Mouse (Mus musculus) heart, embryonic 13.5 days (tissue): ENCODE data around the gene Zfp3. TPM values are rescaled to one million over a fixed set of nuclear protein-coding genes. Genes with fewer than 3 reads are reported as not detected.

ENCODE experiments used
- ATAC-seq: fragments of 200-750 bp; cut with Nextera tagmentation; 2 replicates; pipeline ENCODE4 v1.8.0; 2017; ENCODE audit warnings: moderate TSS enrichment; ENCODE audit not compliant: insufficient number of reproducible peaks, low FRiP score, low TSS enrichment; ENCODE audit errors: extremely low read depth
- H3K27ac ChIP-seq: fragments of 300-500 bp; sonication (generic); replicated peaks from 2 replicates; pipeline ENCODE4 v1.5.1; 2015; ENCODE audit warnings: moderate library complexity, mild to moderate bottlenecking, inconsistent platforms
- H3K27me3 ChIP-seq: fragments of 300-500 bp; sonication (generic); replicated peaks from 2 replicates; pipeline ENCODE4 v1.6.1; 2015; ENCODE audit warnings: mild to moderate bottlenecking, inconsistent platforms
- H3K36me3 ChIP-seq: fragments of 300-500 bp; sonication (generic); 2 replicates; pipeline ENCODE4 v1.6.1; 2015; ENCODE audit warnings: mild to moderate bottlenecking, inconsistent platforms
- H3K4me1 ChIP-seq: fragments of 300-500 bp; sonication (generic); 2 replicates; pipeline ENCODE4 v1.6.1; 2015; ENCODE audit warnings: inconsistent platforms
- H3K4me2 ChIP-seq: fragments of 300-500 bp; sonication (generic); 2 replicates; pipeline ENCODE4 v1.6.1; 2015; ENCODE audit warnings: inconsistent platforms, mild to moderate bottlenecking, moderate library complexity
- H3K4me3 ChIP-seq: fragments of 300-500 bp; sonication (generic); 2 replicates; pipeline ENCODE4 v1.5.1; 2015; ENCODE audit warnings: moderate library complexity, mild to moderate bottlenecking, inconsistent platforms
- H3K9ac ChIP-seq: fragments of 300-500 bp; sonication (generic); 2 replicates; pipeline ENCODE4 v1.6.1; 2015; ENCODE audit warnings: inconsistent platforms, mild to moderate bottlenecking, moderate library complexity
- H3K9me3 ChIP-seq: fragments of 300-500 bp; sonication (generic); 2 replicates; pipeline ENCODE4 v1.6.1; 2016; ENCODE audit warnings: inconsistent platforms
- WGBS: fragments of 180-500 bp; shearing (Covaris S2); methylation state at CpG from one replicate; pipeline ENCODE4 v1.1.7; 2015; ENCODE audit warnings: mixed read lengths; 5-methylcytosine and 5-hydroxymethylcytosine counted together
- polyA plus RNA-seq: library from polyadenylated mRNA; unstranded; fragments of >200 nt; fragmentation: Nextera tagmentation; extraction: Ambion mirVana; gene quantifications from 2 replicates; pipeline ENCODE4 v1.2.1, GENCODE M21; 2015

The Zfp3 gene
- polyA plus RNA-seq, 1 experiment from 2014 or later, result 8.3 TPM

DNA sequence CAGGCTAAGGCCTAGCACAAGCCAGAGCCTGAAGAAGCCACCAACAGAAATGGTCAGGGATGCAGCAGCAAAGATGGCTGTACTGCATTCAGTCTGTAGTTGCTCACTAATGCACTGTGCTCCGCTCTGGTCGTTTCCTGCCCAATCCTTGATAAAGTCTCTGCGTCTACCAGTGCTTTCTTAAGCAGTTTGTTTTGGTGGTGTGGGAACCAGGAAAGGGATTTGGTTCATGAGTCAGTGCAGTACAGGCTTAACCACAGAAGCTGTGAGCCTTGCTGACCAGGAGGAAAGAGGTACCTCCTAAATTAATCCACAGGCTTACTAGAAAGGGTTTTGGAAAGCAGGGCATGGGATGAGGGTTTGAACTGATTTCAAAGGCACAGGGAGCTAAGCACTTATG lies 44.1 kb downstream of the Zfp3 start:
- ATAC-seq, result no peak
- no peak overlapping the region for H3K9ac ChIP-seq
- no peaks in the 10 kb centered on the region for H3K36me3 ChIP-seq
- H3K27me3 ChIP-seq, result no peaks in the 10 kb centered on the region
- no peaks in the 10 kb centered on the region for H3K4me1 ChIP-seq
- no peak overlapping the region for H3K27ac ChIP-seq
- H3K9me3 ChIP-seq, result no peaks in the 10 kb centered on the region
- H3K4me2 ChIP-seq, result no peak overlapping the region
- H3K4me3 ChIP-seq, result no peak overlapping the region
- 57% methylated on average over 3 of the region's 3 CpGs for WGBS

DNA sequence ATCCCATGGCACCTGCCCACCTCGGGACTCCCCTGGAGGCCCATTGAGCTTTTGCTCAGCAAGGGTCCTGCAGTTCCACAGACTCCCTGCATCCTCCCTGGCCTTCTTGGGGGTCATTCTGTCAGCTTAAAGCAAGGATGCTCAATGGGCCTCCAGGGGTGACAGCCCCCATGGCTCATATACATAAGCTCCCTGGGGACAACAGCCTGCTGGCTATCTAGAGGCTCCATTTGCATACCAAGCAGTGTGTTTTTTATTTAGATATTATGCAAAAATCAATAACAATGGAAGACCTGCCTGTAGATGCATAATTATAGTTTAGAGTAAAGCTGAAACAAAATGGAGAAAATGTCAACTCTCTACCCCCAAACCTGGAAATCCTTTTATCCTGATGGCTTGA lies 45.0 kb downstream of the Zfp3 start:
- WGBS, result 29% methylated on average over 1 of the region's 1 CpGs
- no peaks in the 10 kb centered on the region for H3K9me3 ChIP-seq
- ATAC-seq, result no peak

DNA sequence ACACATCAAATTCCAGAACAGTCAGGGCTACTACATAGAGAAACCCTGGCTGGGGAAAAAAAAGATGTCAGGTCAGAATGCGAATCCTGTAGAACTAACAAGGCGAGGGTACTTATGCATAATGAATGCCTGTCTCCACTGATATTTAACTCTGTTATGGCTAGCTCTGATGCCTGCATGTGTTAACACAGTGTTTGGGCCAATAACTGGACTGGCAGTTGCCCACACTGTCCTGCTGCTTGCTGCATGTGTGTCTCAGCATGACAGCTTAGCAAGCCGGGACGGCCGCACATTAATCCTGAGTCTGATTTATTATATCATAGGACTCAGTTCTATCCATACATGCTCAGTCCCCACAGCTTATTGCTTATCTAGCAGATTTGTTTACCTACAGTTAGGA lies 47.0 kb downstream of the Zfp3 start:
- H3K36me3 ChIP-seq, result no peaks in the 10 kb centered on the region
- WGBS, result 87% methylated on average over 5 of the region's 5 CpGs
- no peak overlapping the region for H3K9ac ChIP-seq
- H3K4me3 ChIP-seq, result no peak overlapping the region
- no peak for ATAC-seq
- H3K4me2 ChIP-seq, result no peak overlapping the region
- H3K9me3 ChIP-seq, result no peaks in the 10 kb centered on the region
- H3K27ac ChIP-seq, result no peak overlapping the region
- no peaks in the 10 kb centered on the region for H3K27me3 ChIP-seq
- no peaks in the 10 kb centered on the region for H3K4me1 ChIP-seq

More for the DNA sequence above, 45.0 kb downstream of the Zfp3 start:
- H3K4me1 ChIP-seq, result no peaks in the 10 kb centered on the region
- no peaks in the 10 kb centered on the region for H3K27me3 ChIP-seq
- no peaks in the 10 kb centered on the region for H3K36me3 ChIP-seq
- no peak overlapping the region for H3K9ac ChIP-seq
- no peak overlapping the region for H3K27ac ChIP-seq
- no peak overlapping the region for H3K4me2 ChIP-seq
- H3K4me3 ChIP-seq, result no peak overlapping the region

DNA sequence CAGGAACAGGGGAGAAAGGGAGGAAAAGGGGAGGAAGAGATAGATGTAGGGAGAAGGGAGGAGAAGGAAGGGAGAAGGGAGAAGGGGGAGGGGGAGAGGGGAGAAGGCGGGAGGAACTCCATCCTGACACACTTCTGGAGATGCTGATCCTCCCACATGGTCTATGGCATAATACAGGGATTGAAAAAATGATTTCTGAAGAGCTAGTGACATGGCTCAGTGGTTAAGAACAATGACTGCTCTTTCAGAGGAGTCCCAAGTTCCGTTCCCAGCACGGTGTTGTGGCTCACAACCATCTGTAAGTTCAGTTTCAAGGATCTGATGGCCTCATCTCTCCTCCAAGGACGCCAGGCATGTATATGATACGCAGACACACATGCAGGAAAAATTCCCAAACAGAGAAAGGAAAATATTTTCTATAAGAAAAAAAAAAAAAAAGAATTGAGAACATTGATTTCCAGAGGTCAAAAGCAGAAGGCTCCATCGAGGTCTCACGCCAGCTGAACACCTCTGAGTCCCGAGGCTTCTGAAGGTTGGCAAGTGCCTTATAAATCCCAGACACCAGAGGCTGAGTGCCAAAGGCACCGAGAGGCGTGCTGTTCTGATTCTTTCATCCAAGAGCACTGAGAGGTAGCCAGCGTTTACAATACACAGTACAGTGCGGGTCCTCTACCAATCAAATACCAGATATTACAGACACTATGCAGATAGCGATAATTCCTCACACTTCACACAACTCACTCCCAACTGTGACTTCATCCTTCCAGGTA lies 47.6 kb downstream of the Zfp3 start:
- Histone ChIP-seq H3K27ac (no peak overlapping the region), H3K9ac (no peak overlapping the region), H3K4me1 (no peaks in the 10 kb centered on the region), H3K27me3 (no peaks in the 10 kb centered on the region), H3K9me3 (no peaks in the 10 kb centered on the region), H3K4me2 (no peak overlapping the region), H3K36me3 (no peaks in the 10 kb centered on the region), H3K4me3 (no peak overlapping the region)
- no peak for ATAC-seq
- WGBS, result 56% methylated on average over 13 of the region's 13 CpGs

DNA sequence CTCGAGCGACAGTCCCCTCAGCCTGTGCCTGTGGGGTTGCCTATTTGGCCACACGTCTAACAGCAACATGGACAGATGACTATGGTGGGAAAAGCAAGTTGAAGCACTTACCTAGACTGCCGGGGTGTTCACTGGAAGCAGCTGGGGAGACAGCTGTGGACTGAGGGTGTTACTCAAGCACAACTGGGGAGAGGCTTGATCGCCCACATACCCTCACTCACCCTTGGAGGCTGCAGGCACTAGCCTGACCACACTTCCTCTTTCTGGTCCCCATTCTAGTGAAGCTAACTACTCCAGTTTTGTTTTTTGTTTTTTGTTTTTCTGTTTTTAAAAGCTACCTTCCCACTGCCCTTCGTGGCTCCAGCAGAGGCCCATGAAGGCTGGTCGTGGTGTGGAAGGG lies 48.4 kb downstream of the Zfp3 start, which contains the start of gene Scimp:
Gene Scimp, minus strand, starts transcription at position 222 of the 400 bp plus-strand sequence.
- Histone ChIP-seq H3K9ac (no peak within 1 kb of the TSS), H3K36me3 (no peaks in the 10 kb centered on the region), H3K27ac (no peak within 1 kb of the TSS), H3K4me3 (no peak within 1 kb of the TSS), H3K9me3 (no peaks in the 10 kb centered on the region), H3K4me1 (no peaks in the 10 kb centered on the region), H3K4me2 (no peak within 1 kb of the TSS), H3K27me3 (no peaks in the 10 kb centered on the region)
- WGBS, result 71% methylated on average over 7 of the region's 7 CpGs
- no peak for ATAC-seq

DNA sequence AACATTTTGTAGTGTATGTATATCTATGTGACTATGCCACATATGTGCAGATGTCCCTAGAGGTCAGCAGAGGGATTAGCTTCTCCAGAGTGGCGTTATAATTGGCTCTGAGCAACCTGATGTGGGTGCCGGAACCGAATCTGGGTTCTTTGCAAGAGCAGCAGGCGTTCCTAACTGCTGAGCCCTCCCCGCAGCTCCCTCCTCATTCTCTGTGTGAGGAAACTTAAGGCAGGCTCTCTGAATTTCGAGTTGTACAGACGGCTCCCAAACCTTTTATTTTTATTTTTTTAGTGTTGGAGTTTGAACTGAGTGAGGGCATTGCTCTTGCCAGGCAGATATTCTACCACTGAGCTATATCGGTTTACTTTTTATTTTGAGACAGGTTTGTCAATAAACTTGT lies 51.1 kb downstream of the Zfp3 start:
- H3K36me3 ChIP-seq, result no peaks in the 10 kb centered on the region
- no peak overlapping the region for H3K9ac ChIP-seq
- H3K4me1 ChIP-seq, result no peaks in the 10 kb centered on the region
- H3K27me3 ChIP-seq, result no peaks in the 10 kb centered on the region
- no peak overlapping the region for H3K4me3 ChIP-seq
- WGBS, result 76% methylated on average over 8 of the region's 8 CpGs
- ATAC-seq, result no peak
- no peak overlapping the region for H3K4me2 ChIP-seq
- no peaks in the 10 kb centered on the region for H3K9me3 ChIP-seq
- H3K27ac ChIP-seq, result no peak overlapping the region

DNA sequence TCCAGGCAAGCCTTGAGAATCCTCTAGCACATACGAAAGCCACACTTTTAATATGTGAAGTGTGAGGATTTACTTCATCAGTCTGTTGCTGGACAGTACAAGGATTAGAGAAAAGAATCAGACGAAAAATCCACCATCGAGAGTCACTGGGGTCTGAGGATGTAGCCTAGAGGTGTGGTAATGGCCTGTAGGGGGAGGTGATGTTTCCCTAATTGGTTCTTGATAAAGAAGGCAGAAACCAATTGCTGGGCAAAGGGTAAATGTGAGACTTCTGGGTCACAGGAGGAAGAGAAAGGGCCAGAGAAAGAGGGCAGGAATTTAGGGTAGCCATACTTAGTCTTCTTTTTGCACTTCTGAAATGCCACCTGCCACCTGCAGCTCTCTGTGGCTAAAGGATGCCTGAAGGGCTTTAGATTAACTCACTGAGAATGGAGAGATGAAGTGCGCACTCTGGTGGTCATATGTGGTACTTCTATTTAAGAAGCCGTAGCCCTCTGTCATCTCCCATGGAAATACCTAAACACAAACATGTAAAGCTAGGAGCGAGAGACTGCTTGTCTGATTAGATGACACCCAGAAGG lies 51.6 kb downstream of the Zfp3 start:
- no peak overlapping the region for H3K4me3 ChIP-seq
- no peaks in the 10 kb centered on the region for H3K27me3 ChIP-seq
- no peak for ATAC-seq
- no peak overlapping the region for H3K4me2 ChIP-seq
- no peak overlapping the region for H3K9ac ChIP-seq
- no peaks in the 10 kb centered on the region for H3K4me1 ChIP-seq
- WGBS, result 25% methylated on average over 6 of the region's 6 CpGs
- H3K27ac ChIP-seq, result no peak overlapping the region
- no peaks in the 10 kb centered on the region for H3K9me3 ChIP-seq
- H3K36me3 ChIP-seq, result no peaks in the 10 kb centered on the region

DNA sequence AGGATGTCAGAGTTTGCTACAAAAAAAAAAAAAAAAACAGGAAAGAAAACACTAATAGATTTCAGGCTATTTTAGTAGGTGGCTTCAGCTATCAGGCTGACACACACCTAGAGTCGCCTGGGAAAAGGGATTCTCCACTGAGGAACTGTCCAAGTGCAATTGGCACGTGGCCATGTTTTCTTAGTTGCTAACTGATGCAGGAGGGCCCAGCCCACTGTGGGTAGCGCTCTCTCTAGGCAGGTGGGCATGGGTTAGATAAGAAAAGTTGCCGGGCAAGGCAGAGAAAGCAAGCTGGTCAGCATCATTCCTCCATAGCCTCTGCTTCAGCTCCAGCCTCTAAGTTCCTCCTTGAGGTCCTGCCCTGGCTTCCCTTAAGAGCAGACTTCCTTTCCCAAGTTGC lies 52.8 kb downstream of the Zfp3 start:
- Histone ChIP-seq H3K4me3 (no peak overlapping the region), H3K9me3 (no peaks in the 10 kb centered on the region), H3K27me3 (no peaks in the 10 kb centered on the region), H3K9ac (no peak overlapping the region), H3K4me2 (no peak overlapping the region), H3K36me3 (no peaks in the 10 kb centered on the region), H3K27ac (no peak overlapping the region), H3K4me1 (peaks cover under 1% of the 10 kb centered on the region)
- ATAC-seq, result no peak
- WGBS, result 71% methylated on average over 4 of the region's 4 CpGs

DNA sequence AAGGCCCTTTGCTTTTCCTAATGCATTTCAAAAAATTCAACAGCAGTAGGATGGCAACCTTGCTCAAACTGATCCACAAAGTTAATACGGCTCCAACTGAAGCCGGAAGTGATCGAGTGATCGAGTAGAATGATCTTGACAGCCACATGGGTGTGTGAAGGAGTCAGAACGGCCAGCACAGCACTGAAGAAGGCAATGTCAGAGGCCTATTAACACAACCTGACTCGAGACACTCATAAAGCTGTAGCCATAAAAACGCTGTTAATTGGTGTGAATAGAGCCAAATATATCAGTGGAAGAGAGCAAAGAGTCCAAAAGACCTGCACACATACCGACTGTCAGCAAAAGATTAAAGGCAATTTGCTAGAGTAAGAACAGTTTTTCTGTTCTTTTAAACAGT lies 56.1 kb downstream of the Zfp3 start:
- H3K4me3 ChIP-seq, result no peak overlapping the region

DNA sequence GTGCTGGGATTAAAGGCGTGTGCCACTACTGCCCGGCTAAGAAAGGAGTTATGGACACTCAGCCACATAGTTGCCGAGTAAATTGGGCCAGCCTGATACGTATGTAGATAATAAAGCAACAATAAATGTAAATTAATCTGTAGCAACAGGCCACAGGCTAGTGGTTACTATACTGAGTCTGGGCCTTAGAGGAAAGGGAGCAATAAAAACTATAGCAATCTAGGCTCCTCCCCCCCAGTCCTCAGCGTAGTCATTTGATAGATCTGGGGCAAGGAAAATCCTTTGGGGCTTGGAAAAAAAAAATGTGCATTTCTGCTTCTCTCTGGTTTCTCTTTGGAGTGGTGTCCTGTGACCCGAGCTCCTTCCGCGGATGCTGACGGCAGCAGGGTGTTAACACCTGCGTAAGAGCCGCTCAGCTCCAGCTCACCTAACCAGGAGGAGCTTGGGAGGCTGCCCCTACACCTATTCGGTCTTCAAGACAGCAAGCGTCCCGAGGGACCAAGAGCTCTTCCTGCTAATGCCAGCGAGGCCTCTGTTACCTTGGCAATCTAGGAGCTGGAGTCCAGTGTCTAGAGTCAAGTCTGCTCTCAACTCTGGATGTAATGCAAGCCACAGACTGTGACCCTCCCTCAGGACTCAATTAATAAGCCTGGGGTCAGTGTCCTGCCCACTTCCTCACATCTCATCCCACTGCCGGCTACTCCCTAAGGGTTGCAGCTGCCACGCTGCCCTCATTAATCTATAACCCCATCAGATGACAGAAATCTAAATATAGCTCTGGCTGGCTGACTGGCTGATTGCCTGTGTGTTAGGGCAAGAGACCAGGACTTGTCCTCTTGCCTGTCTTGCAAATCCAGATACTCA lies 58.0 kb downstream of the Zfp3 start:
- no peaks in the 10 kb centered on the region for H3K36me3 ChIP-seq
- no peak for ATAC-seq
- H3K27ac ChIP-seq, result peak overlapping the region; percentile 16
- H3K4me1 ChIP-seq, result peaks cover 10% of the 10 kb centered on the region
- H3K4me2 ChIP-seq, result peak overlapping the region; percentile 15; the same call in 1 of the 2 replicates
- no peak overlapping the region for H3K4me3 ChIP-seq
- H3K27me3 ChIP-seq, result no peaks in the 10 kb centered on the region
- no peak overlapping the region for H3K9ac ChIP-seq
- WGBS, result 46% methylated on average over 17 of the region's 17 CpGs
- H3K9me3 ChIP-seq, result no peaks in the 10 kb centered on the region

More for the DNA sequence above, 56.1 kb downstream of the Zfp3 start:
- WGBS, result 74% methylated on average over 8 of the region's 8 CpGs
- Histone ChIP-seq H3K9ac (no peak overlapping the region), H3K9me3 (no peaks in the 10 kb centered on the region), H3K27me3 (no peaks in the 10 kb centered on the region), H3K27ac (no peak overlapping the region), H3K36me3 (no peaks in the 10 kb centered on the region), H3K4me1 (peaks cover 10% of the 10 kb centered on the region), H3K4me2 (no peak overlapping the region)
- no peak for ATAC-seq
